Mouse (Mus musculus) megakaryocyte, embryonic 14.5 days (primary cell): ENCODE measurements at regions not wholly inside any gene's neighbourhood (a gene's known extent, or its start where the extent isn't known, plus 50 kb on each side); places are given as distances from the start of the nearest gene placed in this dataset.

ENCODE experiments used
- FLI1 ChIP-seq: IDR thresholded peaks from 2 replicates; pipeline ENCODE4 v1.6.1; 2012; ENCODE audit warnings: low read length, inconsistent platforms, mixed read lengths
- GATA1 ChIP-seq: IDR thresholded peaks from 3 replicates; pipeline ENCODE4 v1.6.1; 2012; ENCODE audit warnings: mixed read lengths, low read length, inconsistent platforms, borderline replicate concordance

- TF ChIP-seq GATA1 (no peak), FLI1 (no peak)
Measured at GRCm38 (mm10) chr10:21488374-21488930, 104.5 kb upstream of the 1700020N01Rik start.
